Mouse (Mus musculus): ENCODE data around the gene Dis3. TPM values are rescaled to one million over a fixed set of nuclear protein-coding genes. Genes with fewer than 3 reads are reported as not detected.

The Dis3 gene
- total RNA-seq, 2 experiments from 2014 or later, result 10.1 to 11.6 TPM

Other genes starting within 250 kb of the Dis3 start
- 1 to 10 TPM; 1.3 to 1.8 TPM for gene Rpl36a-ps1, start 105.5 kb downstream of the Dis3 start, total RNA-seq (2021)
- 10 to 100 TPM; 33.8 to 35.5 TPM for gene Mzt1, start 53.6 kb downstream of the Dis3 start, total RNA-seq (2021)
- gene Bora, start 53.5 kb downstream of the Dis3 start, total RNA-seq (2021), result under 1 TPM; 0.84 to 0.95 TPM
- 1 to 10 TPM; 8.3 to 9.0 TPM for gene Pibf1, start 346 bp downstream of the Dis3 start, total RNA-seq (2021)
- 1 to 10 TPM; 3.9 to 5.9 TPM for gene Klf5, start 198.9 kb upstream of the Dis3 start, total RNA-seq (2021)